Mouse (Mus musculus) lung, adult 2 months (tissue): ENCODE results near the gene Prkg1. TPM values are rescaled to one million over a fixed set of nuclear protein-coding genes. Genes with fewer than 3 reads are reported as not detected.

Source experiments
- DNase-seq: peaks from one replicate; pipeline ENCODE4 v3.0.0; 2022
- H3K4me1 ChIP-seq: fragments of 200-500 bp; 2 replicates; pipeline ENCODE4 v1.6.1; 2011; ENCODE audit warnings: low read length; ENCODE audit not compliant: control insufficient read depth, insufficient read depth
- H3K4me3 ChIP-seq: fragments of 200-500 bp; replicated peaks from 2 replicates; pipeline ENCODE3; 2011; ENCODE audit warnings: low read depth, mild to moderate bottlenecking, control low read depth, low read length; ENCODE audit errors: extremely low read depth
- CTCF ChIP-seq: fragments of 200-500 bp; IDR thresholded peaks from 2 replicates; pipeline ENCODE4 v1.5.1; 2011; ENCODE audit warnings: mild to moderate bottlenecking, low read length, control low read depth; ENCODE audit not compliant: insufficient read depth
- POLR2A ChIP-seq: fragments of 200-500 bp; IDR thresholded peaks from 2 replicates; pipeline ENCODE4 v1.6.1; 2011; ENCODE audit warnings: low read depth, mild to moderate bottlenecking, control low read depth, low read length, borderline replicate concordance; ENCODE audit errors: extremely low read depth
- WGBS: fragments of 180-500 bp; shearing (Covaris S2); methylation state at CpG from one replicate; pipeline ENCODE4 v1.1.7; 2018; 5-methylcytosine and 5-hydroxymethylcytosine counted together
- polyA plus RNA-seq: library from polyadenylated mRNA; depleted of rRNA; stranded (reverse); fragments of >200 nt; gene quantifications from 2 replicates; pipeline ENCODE4 v1.2.3, GENCODE M21; 2012

Gene Prkg1
- polyA plus RNA-seq, 1 experiment, result 6.0 TPM

DNA sequence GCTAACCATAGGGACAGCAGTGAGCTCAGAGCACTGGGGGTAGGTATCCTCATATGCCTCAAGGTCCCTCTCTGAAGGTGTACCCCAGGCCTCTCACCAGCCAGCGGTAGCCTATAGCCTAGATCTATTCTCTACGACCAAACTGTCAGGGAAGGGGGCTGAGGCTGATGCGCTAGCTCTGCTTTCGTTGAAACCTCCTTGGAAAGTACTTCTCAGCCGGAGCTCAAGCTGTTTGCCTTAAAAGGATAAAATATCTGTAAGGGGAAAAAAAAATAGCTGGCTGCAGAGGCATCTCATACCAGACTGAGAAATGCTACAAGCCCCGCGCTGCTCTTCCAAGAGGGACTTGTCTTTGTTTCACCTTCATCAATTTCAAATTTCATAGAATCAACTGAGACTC is 109.0 kb downstream of the Prkg1 start:
- no peaks in the 10 kb centered on the region for H3K4me1 ChIP-seq
- DNase-seq, result no peak
- no peak for TF ChIP-seq CTCF
- TF ChIP-seq POLR2A, result no peak
- H3K4me3 ChIP-seq, result no peak overlapping the region
- WGBS, result 62% methylated on average over 7 of the region's 7 CpGs

DNA sequence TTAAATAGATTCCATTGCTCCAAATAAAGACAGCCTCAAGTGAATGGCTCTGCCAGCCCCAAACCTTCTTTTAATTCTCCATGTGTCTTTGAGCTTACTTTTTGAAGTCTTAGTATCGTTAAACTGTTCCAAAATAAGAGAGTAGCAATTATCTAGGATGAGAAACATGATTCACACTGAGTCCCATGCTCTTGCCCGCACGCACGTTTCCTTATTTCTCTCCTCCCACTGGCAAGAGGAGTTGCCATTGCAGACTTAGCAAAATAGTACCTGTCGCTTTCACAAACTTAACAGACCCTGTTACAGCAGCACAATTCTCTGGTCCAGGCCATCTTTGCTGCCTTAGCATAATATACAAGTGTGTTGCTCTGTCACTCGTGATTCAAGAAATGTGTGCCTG is 110.8 kb downstream of the Prkg1 start:
- 90% methylated on average over 6 of the region's 6 CpGs for WGBS
- no peak for DNase-seq
- Histone ChIP-seq H3K4me1 (no peaks in the 10 kb centered on the region), H3K4me3 (no peak overlapping the region)
- TF ChIP-seq POLR2A (no peak), CTCF (no peak)

DNA sequence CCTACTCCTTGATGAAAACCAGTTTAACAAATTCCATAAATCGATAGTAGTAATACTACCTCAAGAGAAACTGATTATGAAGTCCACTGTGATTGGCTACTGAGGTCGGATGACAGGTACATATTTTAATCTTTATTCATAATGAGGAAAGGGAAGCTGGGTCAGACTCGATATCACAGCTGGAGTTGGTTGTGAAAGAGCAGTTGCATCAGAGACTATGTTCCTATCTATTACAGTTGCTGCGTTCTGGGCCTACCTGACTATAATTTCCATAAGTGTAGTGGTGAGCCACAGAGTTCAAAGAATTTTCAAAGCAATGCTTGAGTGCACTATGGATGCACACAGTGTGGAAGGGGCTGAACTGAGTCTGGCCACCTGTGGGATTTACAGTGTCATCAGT is 114.4 kb downstream of the Prkg1 start:
- TF ChIP-seq CTCF (no peak), POLR2A (no peak)
- Histone ChIP-seq H3K4me3 (no peak overlapping the region), H3K4me1 (no peaks in the 10 kb centered on the region)
- WGBS, result 87% methylated on average over 4 of the region's 4 CpGs
- DNase-seq, result no peak

DNA sequence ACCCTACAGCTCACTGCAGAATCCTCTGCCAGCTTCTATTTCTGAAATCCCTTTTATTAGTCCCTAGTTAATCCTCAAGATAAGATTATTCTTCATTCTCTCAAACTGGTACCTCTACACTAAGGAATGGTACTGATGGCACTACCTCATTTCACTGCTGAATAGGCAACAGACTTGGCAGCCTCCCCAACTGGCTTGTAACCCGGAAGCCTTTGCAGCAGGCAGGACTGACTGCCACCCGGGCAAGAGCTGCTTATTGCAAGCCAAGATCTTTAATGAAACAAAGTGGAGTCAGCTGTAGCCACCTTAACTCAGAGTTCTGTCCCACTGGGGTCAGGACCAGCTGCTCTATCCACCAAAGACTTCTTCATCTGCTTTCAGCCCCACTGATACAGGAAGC is 117.3 kb downstream of the Prkg1 start:
- no peaks in the 10 kb centered on the region for H3K4me1 ChIP-seq
- H3K4me3 ChIP-seq, result no peak overlapping the region
- no peak for TF ChIP-seq CTCF
- no peak for TF ChIP-seq POLR2A
- 41% methylated on average over 2 of the region's 2 CpGs for WGBS
- DNase-seq, result no peak

DNA sequence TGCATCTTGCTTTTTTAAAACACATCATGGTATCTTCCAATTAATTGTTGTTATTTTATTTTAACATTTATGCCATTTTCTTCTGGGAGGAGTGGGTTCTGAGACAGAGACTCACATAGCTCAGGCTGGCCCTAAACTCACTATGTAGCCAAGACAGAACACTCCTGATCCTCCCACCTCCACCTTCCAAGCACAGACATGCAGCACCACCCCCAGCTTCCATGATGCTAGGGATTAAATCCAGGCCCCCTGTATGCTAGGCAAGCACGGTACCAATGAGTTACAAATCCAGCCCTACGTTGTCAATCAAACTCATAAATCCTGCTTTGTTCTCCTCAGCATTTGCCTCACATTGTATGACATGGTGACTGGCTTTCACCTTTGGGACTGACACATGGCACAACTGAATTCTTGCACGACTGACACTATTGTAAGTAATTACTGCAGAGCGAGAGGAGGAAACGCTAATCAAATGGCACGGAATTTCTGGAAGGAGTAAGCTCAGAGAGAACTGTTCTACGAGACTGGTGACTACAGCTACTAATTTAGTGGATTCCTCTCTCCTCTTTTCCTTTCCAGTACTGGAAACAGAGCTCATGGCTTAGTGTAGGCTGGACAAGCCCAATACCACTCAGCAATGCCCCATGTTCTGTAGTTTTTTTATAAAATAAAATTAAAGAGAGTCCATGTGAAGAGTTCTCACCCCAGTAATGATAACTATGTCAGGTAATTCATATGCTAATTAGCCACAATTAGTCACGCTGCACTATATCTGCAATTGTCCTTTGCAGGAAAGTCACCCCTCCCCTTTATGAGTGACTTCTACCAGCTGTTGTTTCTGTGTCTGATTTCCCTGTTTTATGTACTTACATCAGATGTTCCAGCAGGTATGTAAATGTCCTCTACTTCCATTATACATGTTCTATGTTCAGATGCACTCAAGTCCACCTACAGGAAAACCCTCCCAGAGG is 133.6 kb downstream of the Prkg1 start:
- Histone ChIP-seq H3K4me3 (no peak overlapping the region), H3K4me1 (no peaks in the 10 kb centered on the region)
- DNase-seq, result no peak
- WGBS, result 87% methylated on average over 8 of the region's 8 CpGs
- TF ChIP-seq CTCF, result no peak
- TF ChIP-seq POLR2A, result no peak

DNA sequence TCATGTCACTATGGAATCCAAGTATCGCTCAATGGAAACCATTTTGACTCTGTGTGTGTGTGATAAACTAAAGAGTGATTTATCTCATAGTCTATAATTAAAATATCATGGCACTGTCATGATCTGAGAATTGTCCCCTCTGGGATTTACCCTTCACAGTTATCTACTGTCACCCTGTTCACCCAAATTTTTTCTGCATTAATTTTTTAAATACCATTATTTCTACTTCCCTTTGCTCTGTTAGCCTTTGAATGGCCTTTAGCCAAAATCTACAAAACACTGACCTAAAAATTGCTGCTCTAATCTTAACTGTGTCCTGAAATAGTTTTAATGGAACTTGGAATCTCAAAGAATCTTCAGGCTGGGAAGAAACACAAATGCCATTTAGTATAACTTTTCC is 143.1 kb downstream of the Prkg1 start:
- WGBS, result 79% methylated on average over 1 of the region's 1 CpGs

DNA sequence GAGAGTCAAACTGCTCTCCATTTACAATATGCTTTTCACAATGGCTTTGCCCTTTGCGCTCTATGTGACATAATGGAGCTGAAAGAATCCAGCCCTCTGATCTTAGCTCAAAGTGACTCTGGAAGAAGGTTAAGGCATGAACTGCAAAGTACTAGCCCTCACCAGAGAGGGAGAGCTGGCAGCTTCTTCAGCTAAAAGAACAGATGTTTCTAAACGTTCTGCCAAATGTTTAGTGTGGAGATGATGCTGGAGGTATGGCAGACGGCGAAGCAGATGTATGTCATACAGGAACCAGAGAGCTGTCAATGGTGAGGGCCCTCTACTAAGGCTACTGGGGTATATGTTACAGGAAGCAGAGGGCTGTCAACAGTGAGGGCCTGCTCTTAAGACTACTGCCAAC is 148.0 kb downstream of the Prkg1 start:
- WGBS, result 63% methylated on average over 4 of the region's 4 CpGs
- no peak for DNase-seq

More for the DNA sequence above, 143.1 kb downstream of the Prkg1 start:
- Histone ChIP-seq H3K4me3 (no peak overlapping the region), H3K4me1 (no peaks in the 10 kb centered on the region; the same call in 1 of the 2 replicates)
- TF ChIP-seq CTCF, result no peak
- no peak for TF ChIP-seq POLR2A
- DNase-seq, result no peak

DNA sequence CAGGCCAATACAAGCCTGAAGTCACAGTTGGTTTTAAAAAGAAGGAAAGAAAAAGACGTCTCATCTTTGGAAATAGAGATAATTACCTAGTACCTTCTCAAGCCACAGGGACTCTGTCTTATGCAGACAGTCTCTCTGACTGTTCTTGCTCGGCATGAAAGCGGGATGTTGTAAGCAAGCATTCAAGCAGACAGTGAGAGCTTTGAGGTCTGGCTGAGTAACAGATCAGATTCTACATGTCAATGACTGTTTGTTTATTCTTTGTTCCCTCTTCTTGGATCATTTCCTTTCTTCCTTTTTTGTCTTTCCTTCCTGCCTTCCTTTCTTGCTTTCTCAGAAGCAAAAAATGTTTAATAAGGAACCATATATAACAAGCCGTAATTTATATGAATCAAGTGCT is 148.7 kb downstream of the Prkg1 start:
- DNase-seq, result no peak
- WGBS, result 39% methylated on average over 4 of the region's 4 CpGs
- no peak for TF ChIP-seq CTCF
- TF ChIP-seq POLR2A, result no peak
- H3K4me3 ChIP-seq, result no peak overlapping the region
- no peaks in the 10 kb centered on the region; the same call in 1 of the 2 replicates for H3K4me1 ChIP-seq

More for the DNA sequence above, 148.0 kb downstream of the Prkg1 start:
- no peak overlapping the region for H3K4me3 ChIP-seq
- no peaks in the 10 kb centered on the region; the same call in 1 of the 2 replicates for H3K4me1 ChIP-seq
- TF ChIP-seq CTCF (no peak), POLR2A (no peak)

DNA sequence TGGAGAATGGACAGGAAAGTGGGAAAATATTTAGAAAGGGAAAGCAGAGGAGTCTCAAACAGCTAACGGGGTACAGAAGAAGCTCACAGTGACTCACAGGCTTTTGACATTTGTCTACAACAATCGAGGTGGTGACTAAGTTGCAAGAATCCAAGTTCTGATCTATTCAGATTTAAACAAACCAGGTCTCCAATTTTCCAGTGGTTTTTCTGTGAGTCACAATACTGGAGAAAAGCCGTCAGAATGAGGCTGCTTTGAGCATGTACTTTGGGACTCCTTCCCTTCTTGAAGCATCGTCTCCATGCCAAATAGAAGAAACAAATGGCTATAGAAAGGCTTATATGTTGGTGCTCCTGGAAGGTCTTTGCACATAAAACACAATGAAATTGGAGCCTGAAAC is 151.7 kb downstream of the Prkg1 start:
- H3K4me1 ChIP-seq, result no peaks in the 10 kb centered on the region; the same call in 1 of the 2 replicates
- TF ChIP-seq CTCF (no peak), POLR2A (no peak)
- DNase-seq, result no peak
- no peak overlapping the region for H3K4me3 ChIP-seq
- 72% methylated on average over 4 of the region's 4 CpGs for WGBS

DNA sequence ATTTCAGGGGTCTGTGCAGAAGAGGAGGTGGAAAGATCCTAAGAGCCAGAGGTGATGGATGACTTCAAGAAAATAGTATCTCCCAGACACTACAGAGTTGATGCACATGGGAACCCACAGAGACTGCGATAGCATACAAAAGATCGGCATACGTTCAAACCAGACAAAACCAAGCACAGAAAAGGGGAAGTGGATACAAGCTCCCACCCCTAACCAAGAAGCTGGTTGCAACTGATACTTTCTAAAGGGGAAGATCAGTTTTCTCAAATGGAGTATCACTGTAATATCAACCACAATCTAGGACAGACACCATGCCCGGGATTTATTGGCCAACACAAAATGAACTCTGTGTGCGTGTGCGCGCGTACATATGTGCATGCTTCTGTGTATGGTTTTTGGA is 162.3 kb downstream of the Prkg1 start:
- no peak for DNase-seq
- 83% methylated on average over 8 of the region's 8 CpGs for WGBS
- TF ChIP-seq CTCF (no peak), POLR2A (no peak)
- no peak overlapping the region for H3K4me3 ChIP-seq
- H3K4me1 ChIP-seq, result no peaks in the 10 kb centered on the region; the same call in 1 of the 2 replicates

DNA sequence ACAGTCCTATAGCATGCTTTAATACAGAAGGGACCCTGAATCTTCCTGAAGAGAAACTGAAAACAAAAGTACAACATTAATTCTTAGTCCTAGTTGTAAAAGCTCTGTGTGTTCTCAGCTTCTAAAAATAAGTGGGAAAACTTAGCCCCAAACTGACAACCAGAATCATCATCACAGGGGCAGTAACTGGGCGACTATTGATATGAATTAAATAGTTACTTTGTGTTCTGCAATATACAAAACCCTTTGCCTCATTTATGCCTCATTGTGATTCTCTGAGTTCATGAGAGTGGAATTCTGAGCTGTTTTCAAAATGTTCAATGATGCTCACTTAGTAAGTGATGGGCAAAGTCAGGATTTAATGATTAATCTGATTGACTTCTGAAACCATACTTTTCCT is 170.8 kb downstream of the Prkg1 start:
- WGBS, result 80% methylated on average over 1 of the region's 1 CpGs
- H3K4me3 ChIP-seq, result no peak overlapping the region
- TF ChIP-seq CTCF, result no peak
- TF ChIP-seq POLR2A, result no peak
- no peaks in the 10 kb centered on the region for H3K4me1 ChIP-seq
- DNase-seq, result no peak
